Mouse (Mus musculus) kidney, embryonic 14.5 days (tissue): ENCODE data around the gene Adck1. TPM values are rescaled to one million over a fixed set of nuclear protein-coding genes. Genes with fewer than 3 reads are reported as not detected.
"Not testable (repeated sequence)": the region's sequence is repeated elsewhere in the genome, so short reads cannot be mapped to it uniquely, and the experiment has no call there.

Source experiments
- ATAC-seq: fragments of 200-750 bp; cut with Nextera tagmentation; 2 replicates; pipeline ENCODE4 v1.8.0; 2017; ENCODE audit warnings: moderate number of reproducible peaks, mild to moderate bottlenecking, moderate TSS enrichment, moderate library complexity; ENCODE audit not compliant: low FRiP score, low TSS enrichment
- H3K27ac ChIP-seq: fragments of 300-500 bp; sonication (generic); 2 replicates; pipeline ENCODE4 v1.5.1; 2014; ENCODE audit warnings: low read depth, mild to moderate bottlenecking, low read length, moderate library complexity, mixed read lengths
- H3K27me3 ChIP-seq: fragments of 300-500 bp; sonication (generic); 2 replicates; pipeline ENCODE4 v1.6.1; 2014; ENCODE audit warnings: mild to moderate bottlenecking, low read length; ENCODE audit not compliant: control insufficient read depth, insufficient read depth
- H3K36me3 ChIP-seq: fragments of 300-500 bp; sonication (generic); 2 replicates; pipeline ENCODE4 v1.6.1; 2014; ENCODE audit warnings: low read length, mixed read lengths; ENCODE audit not compliant: control insufficient read depth, insufficient read depth
- H3K4me1 ChIP-seq: fragments of 300-500 bp; sonication (generic); 2 replicates; pipeline ENCODE4 v1.6.1; 2014; ENCODE audit warnings: low read length, mixed read lengths; ENCODE audit not compliant: control insufficient read depth, insufficient read depth
- H3K4me2 ChIP-seq: fragments of 300-500 bp; sonication (generic); replicated peaks from 2 replicates; pipeline ENCODE4 v1.6.1; 2014; ENCODE audit warnings: low read depth, mild to moderate bottlenecking, low read length
- H3K4me3 ChIP-seq: fragments of 300-500 bp; sonication (generic); 2 replicates; pipeline ENCODE4 v1.5.1; 2014; ENCODE audit warnings: mild to moderate bottlenecking, low read length
- H3K9ac ChIP-seq: fragments of 300-500 bp; sonication (generic); 2 replicates; pipeline ENCODE4 v1.6.1; 2014; ENCODE audit warnings: low read depth, mild to moderate bottlenecking, low read length, moderate library complexity
- H3K9me3 ChIP-seq: fragments of 300-500 bp; sonication (generic); 2 replicates; pipeline ENCODE4 v1.6.1; 2016; ENCODE audit warnings: low read length; ENCODE audit not compliant: control insufficient read depth
- WGBS: fragments of 180-500 bp; shearing (Covaris S2); extraction: QIAGEN DNeasy Blood & Tissue Kit; methylation state at CpG from one replicate; pipeline ENCODE4 v1.1.7; 2014; 5-methylcytosine and 5-hydroxymethylcytosine counted together
- polyA plus RNA-seq: library from polyadenylated mRNA; unstranded; fragments of >200 nt; fragmentation: Nextera tagmentation; extraction: Ambion mirVana; gene quantifications from 2 replicates; pipeline ENCODE4 v1.2.1, GENCODE M21; 2014

Gene Adck1
- 16.0 and 17.3 TPM in 2 replicates for polyA plus RNA-seq

DNA sequence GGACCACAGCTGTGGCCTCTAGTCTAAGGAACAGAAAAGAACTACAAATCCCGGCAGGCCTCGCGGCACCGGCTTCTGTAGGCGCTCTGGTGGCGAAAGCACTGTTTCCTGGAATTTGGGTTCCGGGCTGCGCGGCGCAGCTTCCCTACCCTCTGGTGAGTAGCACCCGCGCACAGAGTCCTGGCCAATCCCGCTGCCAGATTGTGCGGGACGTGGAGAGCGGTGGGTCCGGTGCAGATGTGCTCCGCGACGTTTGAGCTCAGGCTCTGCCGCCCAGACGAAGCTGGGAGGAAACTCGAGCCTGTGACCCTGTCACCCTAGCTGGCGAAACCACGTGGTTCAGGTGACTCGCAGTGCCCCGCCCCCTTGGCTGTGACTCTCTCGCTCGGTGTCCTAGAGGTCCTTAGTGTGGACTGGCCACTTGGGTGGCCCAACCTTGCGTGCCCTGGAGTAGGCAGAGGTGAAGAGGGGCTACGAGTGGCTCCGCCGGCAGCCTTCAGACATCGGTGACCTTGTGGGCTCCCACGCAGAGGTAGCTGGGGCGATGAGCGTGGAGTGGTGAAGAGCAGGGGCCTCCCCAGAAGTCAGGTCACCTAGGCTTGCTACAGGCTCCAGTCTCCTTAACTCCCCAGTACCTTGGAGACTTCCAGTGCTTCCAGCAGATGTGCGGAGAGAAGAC, at the start of gene Adck1:
Gene Adck1, plus strand, starts transcription at position 114 of the 679 bp plus-strand sequence.
- H3K4me3 ChIP-seq, result peak within 1 kb of the TSS; percentile 72
- H3K27me3 ChIP-seq, result no peaks in the 10 kb centered on the region
- peak within 1 kb of the TSS; percentile 71 for H3K4me2 ChIP-seq
- H3K36me3 ChIP-seq, result no peaks in the 10 kb centered on the region
- H3K9ac ChIP-seq, result peak within 1 kb of the TSS; percentile 66
- H3K9me3 ChIP-seq, result no peaks in the 10 kb centered on the region
- peak within 1 kb of the TSS; percentile 69; the same call in 1 of the 2 replicates for H3K27ac ChIP-seq
- peaks cover 5% of the 10 kb centered on the region; the same call in 1 of the 2 replicates for H3K4me1 ChIP-seq
- peak; percentile 96 for ATAC-seq
- under 1% methylated on average over 38 of the region's 38 CpGs for WGBS

DNA sequence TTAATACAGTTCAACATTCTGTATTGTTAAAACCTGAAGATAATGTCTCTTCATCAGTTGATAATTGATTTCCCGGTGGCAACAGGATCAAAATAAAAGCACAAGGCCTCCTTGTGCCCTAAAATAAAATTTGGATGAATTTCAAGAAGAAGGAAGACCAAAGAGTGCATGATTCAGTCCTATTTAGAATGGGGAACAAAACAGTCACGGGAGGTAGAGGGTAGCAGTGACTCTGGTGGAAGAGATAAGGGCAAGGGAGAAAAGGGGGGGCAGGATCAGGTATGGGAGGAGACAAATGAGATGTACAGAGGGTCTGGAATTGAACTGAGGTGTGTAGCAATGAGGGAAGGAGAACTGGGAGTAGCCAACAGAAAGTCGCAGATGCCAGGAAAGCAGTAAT, 45.8 kb upstream of the Adck1 start:
- 87% methylated on average over 3 of the region's 3 CpGs for WGBS
- no peak overlapping the region for H3K4me2 ChIP-seq
- no peak overlapping the region for H3K4me3 ChIP-seq
- no peak for ATAC-seq
- no peak overlapping the region for H3K9ac ChIP-seq
- H3K9me3 ChIP-seq, result no peaks in the 10 kb centered on the region
- no peaks in the 10 kb centered on the region for H3K4me1 ChIP-seq
- no peaks in the 10 kb centered on the region for H3K27me3 ChIP-seq
- no peaks in the 10 kb centered on the region for H3K36me3 ChIP-seq
- H3K27ac ChIP-seq, result no peak overlapping the region

DNA sequence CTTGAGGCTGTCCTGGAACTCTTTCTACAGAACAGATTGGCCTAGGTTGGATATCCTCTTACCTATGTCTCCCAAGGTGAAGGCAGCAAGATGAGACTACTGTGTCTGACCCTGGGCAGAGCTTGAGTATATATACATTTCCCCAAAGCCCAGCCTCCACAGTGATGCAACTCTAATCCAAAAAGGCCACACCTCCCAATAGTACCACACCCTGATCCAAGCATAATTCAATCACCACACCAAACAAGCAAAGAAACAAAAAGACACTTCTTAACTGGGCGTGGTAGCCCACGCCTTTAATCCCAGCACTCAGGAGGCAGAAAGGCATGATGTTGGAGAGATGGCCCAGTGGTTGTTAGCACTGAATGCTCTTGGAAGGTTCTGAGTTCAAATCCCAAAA, 36.4 kb upstream of the Adck1 start, which contains the start of gene Gm5039:
Gene Gm5039, minus strand, starts transcription at position 101 of the 400 bp plus-strand sequence.
- H3K4me3 ChIP-seq, H3K4me1 ChIP-seq, H3K9me3 ChIP-seq, H3K9ac ChIP-seq, H3K4me2 ChIP-seq, H3K27me3 ChIP-seq, H3K27ac ChIP-seq, ATAC-seq, H3K36me3 ChIP-seq: not testable (repeated sequence)
- WGBS, result 88% methylated on average over 2 of the region's 2 CpGs

GRCm38 (mm10) chr12:88336662-88337413, 23.5 kb upstream of the Adck1 start:
- ATAC-seq, H3K4me2 ChIP-seq, H3K9ac ChIP-seq, H3K27me3 ChIP-seq, H3K9me3 ChIP-seq, H3K36me3 ChIP-seq, H3K4me3 ChIP-seq, H3K27ac ChIP-seq, H3K4me1 ChIP-seq: not testable (repeated sequence)
- 71% methylated on average over 4 of the region's 4 CpGs for WGBS

DNA sequence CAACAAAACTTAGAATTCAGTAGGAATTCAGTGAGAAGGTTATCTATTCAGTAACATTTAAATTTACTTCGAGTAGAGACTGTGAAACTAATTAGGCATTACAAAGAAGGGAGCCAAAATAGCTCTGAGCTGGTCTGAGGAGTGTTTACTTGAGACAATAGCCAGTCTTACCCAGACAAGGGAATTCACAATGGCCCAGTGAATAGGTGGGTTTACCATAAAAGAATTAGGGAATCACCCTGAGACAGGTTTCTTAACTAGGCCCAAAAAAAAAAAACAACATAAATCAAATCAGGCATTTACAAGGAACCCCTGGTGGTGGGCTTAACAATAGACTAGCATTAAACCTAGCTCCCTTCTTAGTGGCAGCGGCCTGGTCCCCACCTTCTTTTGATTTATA, 19.1 kb upstream of the Adck1 start:
- not testable (repeated sequence) for H3K36me3 ChIP-seq, ATAC-seq, H3K4me2 ChIP-seq, H3K4me1 ChIP-seq, H3K9ac ChIP-seq, H3K4me3 ChIP-seq, H3K27ac ChIP-seq, H3K27me3 ChIP-seq, H3K9me3 ChIP-seq
- WGBS, result 53% methylated on average over 2 of the region's 2 CpGs

DNA sequence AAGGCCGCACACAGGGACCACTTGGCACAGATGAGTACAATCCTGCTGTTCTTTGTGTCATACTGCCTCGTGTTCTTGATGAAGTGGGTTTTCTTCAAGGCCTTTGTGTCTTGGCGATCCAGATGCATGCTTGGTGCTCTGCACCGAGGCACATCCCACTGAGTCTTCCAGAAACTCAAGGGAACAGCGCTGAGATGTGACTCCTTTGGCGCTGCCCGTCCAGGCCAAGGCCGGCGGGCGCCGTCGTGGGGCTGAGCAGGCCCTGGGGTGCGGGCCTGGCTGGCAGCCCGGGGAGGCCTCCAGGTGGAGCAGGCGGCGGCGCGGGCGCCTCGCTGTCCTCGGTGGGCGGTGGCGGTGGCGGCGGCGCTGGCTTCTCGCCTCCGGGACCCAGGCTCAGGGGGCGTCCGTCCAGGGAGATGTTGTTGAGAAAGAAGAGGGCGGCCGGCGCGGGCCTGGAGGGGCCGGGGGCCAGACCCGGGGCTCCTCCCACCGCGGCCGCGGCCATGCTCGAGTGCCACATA, 6.1 kb upstream of the Adck1 start:
- 19% methylated on average over 41 of the region's 41 CpGs for WGBS

DNA sequence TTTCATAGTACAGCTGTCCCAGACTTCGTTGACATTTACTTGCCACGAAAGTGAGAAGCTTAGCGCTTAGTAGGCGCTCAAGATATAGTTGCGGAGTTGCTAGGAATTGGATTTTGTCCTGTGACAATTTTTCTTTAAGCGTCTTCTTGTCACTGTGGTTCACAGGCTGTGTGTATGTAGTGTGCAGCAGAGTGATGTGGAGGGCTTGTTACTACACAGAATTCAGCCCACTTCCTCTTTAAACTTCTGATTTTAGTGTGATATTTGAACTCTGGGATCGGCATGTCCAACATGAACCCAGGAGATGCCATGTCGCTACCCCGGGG, 729 bp downstream of the Adck1 start:
- no peaks in the 10 kb centered on the region for H3K27me3 ChIP-seq
- peaks cover 5% of the 10 kb centered on the region; the same call in 1 of the 2 replicates for H3K4me1 ChIP-seq
- no peak overlapping the region for H3K27ac ChIP-seq
- ATAC-seq, result no peak
- H3K4me3 ChIP-seq, result peak overlapping the region; percentile 72
- no peaks in the 10 kb centered on the region for H3K9me3 ChIP-seq
- H3K4me2 ChIP-seq, result peak overlapping the region; percentile 71
- H3K9ac ChIP-seq, result peak overlapping the region; percentile 66; the same call in 1 of the 2 replicates
- no peaks in the 10 kb centered on the region for H3K36me3 ChIP-seq
- WGBS, result 51% methylated on average over 9 of the region's 9 CpGs

More for the DNA sequence above, 6.1 kb upstream of the Adck1 start:
- ATAC-seq, result peak; percentile 66
- Histone ChIP-seq H3K27me3 (no peaks in the 10 kb centered on the region), H3K4me1 (no peaks in the 10 kb centered on the region), H3K9ac (peak overlapping the region; percentile 45; the same call in 1 of the 2 replicates), H3K27ac (no peak overlapping the region), H3K9me3 (no peaks in the 10 kb centered on the region), H3K4me2 (peak overlapping the region; percentile 49), H3K36me3 (no peaks in the 10 kb centered on the region), H3K4me3 (peak overlapping the region; percentile 29)

GRCm38 (mm10) chr12:88367673-88368072, 7.3 kb downstream of the Adck1 start:
- Histone ChIP-seq H3K36me3 (no peaks in the 10 kb centered on the region; the same call in 1 of the 2 replicates), H3K4me1 (no peaks in the 10 kb centered on the region), H3K4me2 (no peak overlapping the region), H3K27me3 (no peaks in the 10 kb centered on the region), H3K27ac (no peak overlapping the region), H3K9me3 (no peaks in the 10 kb centered on the region), H3K9ac (no peak overlapping the region), H3K4me3 (no peak overlapping the region)
- ATAC-seq, result no peak
- WGBS, result 83% methylated on average over 4 of the region's 4 CpGs

GRCm38 (mm10) chr12:88368618-88369017, 8.3 kb downstream of the Adck1 start:
- Histone ChIP-seq H3K9me3 (no peaks in the 10 kb centered on the region), H3K4me3 (no peak overlapping the region), H3K27me3 (no peaks in the 10 kb centered on the region), H3K9ac (no peak overlapping the region), H3K27ac (no peak overlapping the region), H3K4me2 (no peak overlapping the region), H3K36me3 (no peaks in the 10 kb centered on the region; the same call in 1 of the 2 replicates), H3K4me1 (no peaks in the 10 kb centered on the region)
- ATAC-seq, result no peak
- WGBS, result 73% methylated on average over 4 of the region's 4 CpGs
